Mouse (Mus musculus) ES-E14 (cell line): ENCODE data around the gene Ostn. TPM values are rescaled to one million over a fixed set of nuclear protein-coding genes. Genes with fewer than 3 reads are reported as not detected.

ENCODE experiments used
- DNase-seq: peaks from one replicate; pipeline ENCODE4 v3.0.0-alpha.2; 2013; ENCODE audit warnings: low read depth, low spot score
- H3K27ac ChIP-seq: 2 replicates; pipeline ENCODE4 v1.5.1; 2012; ENCODE audit warnings: low read depth, mild to moderate bottlenecking, low read length, moderate library complexity, mixed read lengths; ENCODE audit not compliant: poor library complexity, insufficient read depth, severe bottlenecking
- H3K36me3 ChIP-seq: 2 replicates; pipeline ENCODE4 v1.6.1; 2012; ENCODE audit warnings: mild to moderate bottlenecking, low read length, moderate library complexity, mixed read lengths; ENCODE audit not compliant: control insufficient read depth, poor library complexity, insufficient read depth, severe bottlenecking
- H3K4me1 ChIP-seq, 2 experiments: fragments of 150-350 bp in 1 of 2; sonication (generic) in 1 of 2; 2 replicates each; pipeline ENCODE4 v1.6.1; 2012; ENCODE audit warnings: low read length in 2 of 2, mild to moderate bottlenecking in 1 of 2, mixed read lengths in 1 of 2; ENCODE audit not compliant: control insufficient read depth in 2 of 2, insufficient read depth in 2 of 2, poor library complexity in 1 of 2
- H3K4me3 ChIP-seq, 2 experiments: fragments of 150-350 bp in 1 of 2; sonication (generic) in 1 of 2; 2 replicates each; pipeline ENCODE4 v1.5.1; 2012; ENCODE audit warnings: low read length in 2 of 2, low read depth in 1 of 2, mild to moderate bottlenecking in 1 of 2, mixed read lengths in 1 of 2; ENCODE audit not compliant: insufficient read depth in 1 of 2, poor library complexity in 1 of 2, severe bottlenecking in 1 of 2
- H3K9ac ChIP-seq: 2 replicates; pipeline ENCODE4 v1.6.1; 2012; ENCODE audit warnings: low read depth, mild to moderate bottlenecking, low read length, mixed read lengths; ENCODE audit not compliant: poor library complexity, insufficient read depth, severe bottlenecking
- H3K9me3 ChIP-seq: fragments of 150-350 bp; sonication (generic); 2 replicates; pipeline ENCODE4 v1.6.1; 2012; ENCODE audit warnings: low read depth, mild to moderate bottlenecking, low read length; ENCODE audit not compliant: control insufficient read depth, insufficient read depth
- CHD2 ChIP-seq: IDR thresholded peaks from 2 replicates; pipeline ENCODE4 v1.6.1; 2014; ENCODE audit warnings: mild to moderate bottlenecking, low read depth, low read length, inconsistent platforms
- HCFC1 ChIP-seq: IDR thresholded peaks from 2 replicates; pipeline ENCODE4 v1.6.1; 2012; ENCODE audit warnings: low read length, inconsistent platforms, borderline replicate concordance; ENCODE audit not compliant: insufficient read depth
- MAFK ChIP-seq: IDR thresholded peaks from 2 replicates; pipeline ENCODE4 v1.6.1; 2014; ENCODE audit warnings: mild to moderate bottlenecking, low read depth, low read length, inconsistent platforms; ENCODE audit not compliant: insufficient read depth
- ZC3H11A ChIP-seq: IDR thresholded peaks from 2 replicates; pipeline ENCODE4 v1.6.1; 2012; ENCODE audit warnings: low read depth, mild to moderate bottlenecking, inconsistent platforms, low read length, borderline replicate concordance
- ZNF384 ChIP-seq: IDR thresholded peaks from 2 replicates; pipeline ENCODE4 v1.6.1; 2012; ENCODE audit warnings: low read depth, low read length, inconsistent platforms
- in situ Hi-C, 2 experiments: fragments of 600-800 bp; cut with MboI; formaldehyde crosslinking; loops; one replicate each; pipeline ENCODE4 v1.15.1; 2025; ENCODE audit warnings: low sequenced_read_pairs in 2 of 2, inconsistent platforms in 1 of 2; ENCODE audit not compliant: unreplicated experiment in 2 of 2
- total RNA-seq: library from RNA; depleted of rRNA; stranded (reverse); fragments of 300-350 nt; gene quantifications from 2 replicates; pipeline ENCODE4 v1.2.3, GENCODE M21; 2012

The Ostn gene
- total RNA-seq, 1 experiment: not detected

DNA sequence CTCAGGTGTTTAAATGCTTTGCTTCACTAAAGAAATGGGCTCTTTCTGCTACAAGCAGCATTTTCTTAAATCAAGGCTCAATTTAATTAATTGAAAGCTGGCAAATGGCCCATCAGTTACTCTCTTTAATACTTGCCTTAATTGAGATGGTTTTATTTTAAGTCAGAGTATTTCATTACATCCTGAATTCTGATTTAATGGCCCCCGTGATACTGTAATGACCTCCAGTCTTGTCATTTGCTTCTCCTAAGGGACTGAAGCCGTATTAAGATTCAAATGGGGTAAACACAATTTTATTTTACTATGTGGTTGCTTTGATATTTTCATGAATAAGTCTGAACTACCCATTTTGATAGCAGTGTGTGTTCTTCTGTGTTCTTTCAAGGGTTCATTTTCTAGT lies 63.4 kb downstream of the Ostn start:
- in situ Hi-C loops: no loop called here
- no peak for DNase-seq

DNA sequence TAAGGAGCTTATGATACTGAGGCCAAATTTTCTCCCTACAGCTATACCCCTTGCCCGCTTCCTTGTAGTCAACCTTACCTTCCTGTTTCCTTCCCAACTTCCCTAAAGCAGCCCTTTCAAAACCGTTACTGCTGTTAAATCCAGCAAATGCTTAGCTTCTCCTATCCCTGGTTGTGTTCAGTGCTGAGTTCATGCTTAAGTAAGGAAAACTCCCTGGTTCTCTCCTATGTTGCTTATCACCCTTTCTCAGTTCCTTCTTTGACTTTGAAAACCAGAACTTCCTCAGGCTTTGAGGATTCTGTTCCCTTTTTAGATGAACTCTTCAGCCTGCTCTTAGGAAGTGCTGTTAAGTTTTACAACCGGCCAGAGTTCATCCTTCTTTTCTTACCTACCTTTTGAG lies 66.8 kb downstream of the Ostn start:
- H3K4me1 ChIP-seq: no peaks in the 10 kb centered on the region
- no peak overlapping the region for H3K9ac ChIP-seq
- no peak overlapping the region for H3K4me3 ChIP-seq
- in situ Hi-C loops: no loop called here
- DNase-seq: no peak
- no peaks in the 10 kb centered on the region for H3K9me3 ChIP-seq
- no peaks in the 10 kb centered on the region for H3K36me3 ChIP-seq
- H3K27ac ChIP-seq: no peak overlapping the region
- TF ChIP-seq HCFC1: no peak
- TF ChIP-seq CHD2: no peak
- no peak for TF ChIP-seq ZC3H11A
- no peak for TF ChIP-seq ZNF384
- TF ChIP-seq MAFK: no peak

More for the DNA sequence above, 63.4 kb downstream of the Ostn start:
- Histone ChIP-seq H3K36me3 (no peaks in the 10 kb centered on the region), H3K4me1 (no peaks in the 10 kb centered on the region), H3K4me3 (no peak overlapping the region), H3K9ac (no peak overlapping the region), H3K27ac (no peak overlapping the region), H3K9me3 (no peaks in the 10 kb centered on the region)
- TF ChIP-seq CHD2 (no peak), ZC3H11A (no peak), HCFC1 (no peak), MAFK (no peak)

GRCm38 (mm10) chr16:27375318-27375717 lies 68.0 kb downstream of the Ostn start:
- no peak for DNase-seq
- TF ChIP-seq ZNF384: no peak
- no peak for TF ChIP-seq HCFC1
- TF ChIP-seq CHD2: no peak
- no peak for TF ChIP-seq ZC3H11A
- TF ChIP-seq MAFK: no peak
- no peak overlapping the region for H3K4me3 ChIP-seq
- no peak overlapping the region for H3K27ac ChIP-seq
- H3K9ac ChIP-seq: no peak overlapping the region
- no peaks in the 10 kb centered on the region for H3K36me3 ChIP-seq
- H3K4me1 ChIP-seq: no peaks in the 10 kb centered on the region
- H3K9me3 ChIP-seq: no peaks in the 10 kb centered on the region
- in situ Hi-C loops: no loop called here

DNA sequence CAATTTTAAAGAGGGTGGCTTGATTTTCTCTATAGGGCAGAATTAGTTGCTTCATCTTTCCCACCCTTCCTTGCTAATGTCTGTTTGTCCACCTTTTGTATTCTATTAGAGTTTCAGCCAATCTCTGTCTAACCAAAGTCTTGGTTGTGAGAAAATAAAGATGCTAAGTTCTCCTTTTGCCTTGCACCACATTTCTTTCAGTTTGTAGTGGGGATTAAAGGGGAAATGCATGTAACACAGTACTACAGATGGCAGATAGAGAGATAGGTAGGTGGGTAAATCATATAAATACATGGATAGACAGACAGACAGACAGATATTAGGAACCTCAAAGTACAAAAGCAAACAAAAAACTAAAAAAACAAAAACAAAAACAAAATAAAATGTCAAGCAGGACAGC lies 69.3 kb downstream of the Ostn start:
- TF ChIP-seq MAFK (no peak), ZNF384 (no peak), ZC3H11A (no peak), CHD2 (no peak), HCFC1 (no peak)
- Histone ChIP-seq H3K9ac (no peak overlapping the region), H3K4me1 (no peaks in the 10 kb centered on the region), H3K27ac (no peak overlapping the region), H3K9me3 (no peaks in the 10 kb centered on the region), H3K36me3 (no peaks in the 10 kb centered on the region), H3K4me3 (no peak overlapping the region)
- in situ Hi-C loops: no loop called here
- DNase-seq: no peak

DNA sequence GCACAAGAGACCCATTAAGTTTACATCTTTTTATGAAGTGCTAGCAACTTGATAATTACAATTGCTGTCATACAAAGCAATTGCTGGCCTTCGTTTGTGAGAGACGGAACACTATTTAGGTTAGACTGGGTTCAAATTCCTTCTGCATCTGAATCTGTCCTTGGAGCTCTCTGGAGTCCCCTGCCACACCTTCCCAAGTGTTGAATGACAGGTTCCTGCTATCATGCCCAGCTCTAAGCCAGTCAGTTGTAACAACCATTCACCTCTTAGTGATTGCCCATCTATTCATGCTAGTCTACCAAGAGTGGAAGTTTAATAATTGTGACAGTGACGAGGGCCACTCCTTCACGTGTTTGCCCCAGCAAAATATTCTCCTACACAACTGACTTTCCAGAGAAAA lies 74.9 kb downstream of the Ostn start:
- H3K4me1 ChIP-seq: no peaks in the 10 kb centered on the region
- H3K9me3 ChIP-seq: no peaks in the 10 kb centered on the region
- in situ Hi-C loops: no loop called here
- DNase-seq: no peak
- H3K4me3 ChIP-seq: no peak overlapping the region
- H3K36me3 ChIP-seq: no peaks in the 10 kb centered on the region
- no peak for TF ChIP-seq CHD2
- TF ChIP-seq ZC3H11A: no peak
- TF ChIP-seq HCFC1: no peak
- TF ChIP-seq ZNF384: no peak
- no peak for TF ChIP-seq MAFK
- no peak overlapping the region for H3K27ac ChIP-seq
- no peak overlapping the region for H3K9ac ChIP-seq
